Mouse (Mus musculus) kidney, embryonic 16.5 days (tissue): Measurements from ENCODE around the gene Tmem114. TPM values are rescaled to one million over a fixed set of nuclear protein-coding genes. Genes with fewer than 3 reads are reported as not detected.
A peak's percentile ranks its signal among the peaks of the same experiment; 100 is the strongest.

ENCODE experiments used
- ATAC-seq: fragments of 200-750 bp; cut with Nextera tagmentation; 2 replicates; pipeline ENCODE4 v1.8.0; 2017; ENCODE audit warnings: moderate TSS enrichment; ENCODE audit not compliant: low FRiP score, low TSS enrichment
- H3K27ac ChIP-seq: fragments of 300-500 bp; sonication (generic); 2 replicates; pipeline ENCODE4 v1.5.1; 2014; ENCODE audit warnings: low read length
- H3K27me3 ChIP-seq: fragments of 300-500 bp; sonication (generic); 2 replicates; pipeline ENCODE4 v1.6.1; 2014; ENCODE audit warnings: low read length, control low read depth, mixed read lengths; ENCODE audit not compliant: insufficient read depth
- H3K36me3 ChIP-seq: fragments of 300-500 bp; sonication (generic); 2 replicates; pipeline ENCODE4 v1.6.1; 2014; ENCODE audit warnings: low read length, control low read depth, mixed read lengths; ENCODE audit not compliant: insufficient read depth
- H3K4me1 ChIP-seq: fragments of 300-500 bp; sonication (generic); 2 replicates; pipeline ENCODE4 v1.6.1; 2014; ENCODE audit warnings: low read length, control low read depth, mixed read lengths; ENCODE audit not compliant: insufficient read depth
- H3K4me2 ChIP-seq: fragments of 300-500 bp; sonication (generic); replicated peaks from 2 replicates; pipeline ENCODE4 v1.6.1; 2014; ENCODE audit warnings: low read depth, low read length
- H3K4me3 ChIP-seq: fragments of 300-500 bp; sonication (generic); 2 replicates; pipeline ENCODE4 v1.5.1; 2014; ENCODE audit warnings: mild to moderate bottlenecking, low read length
- H3K9ac ChIP-seq: fragments of 300-500 bp; sonication (generic); replicated peaks from 2 replicates; pipeline ENCODE4 v1.6.1; 2014; ENCODE audit warnings: low read length
- H3K9me3 ChIP-seq: fragments of 300-500 bp; sonication (generic); 2 replicates; pipeline ENCODE4 v1.6.1; 2016; ENCODE audit warnings: low read length, control low read depth
- WGBS: fragments of 180-500 bp; shearing (Covaris S2); extraction: QIAGEN DNeasy Blood & Tissue Kit; methylation state at CpG from one replicate; pipeline ENCODE4 v1.1.7; 2014; 5-methylcytosine and 5-hydroxymethylcytosine counted together
- polyA plus RNA-seq: library from polyadenylated mRNA; unstranded; fragments of >200 nt; fragmentation: Nextera tagmentation; extraction: Ambion mirVana; gene quantifications from 2 replicates; pipeline ENCODE4 v1.2.1, GENCODE M21; 2015

Gene Tmem114
- polyA plus RNA-seq, 1 experiment from 2014 or later = 0.11 TPM

DNA sequence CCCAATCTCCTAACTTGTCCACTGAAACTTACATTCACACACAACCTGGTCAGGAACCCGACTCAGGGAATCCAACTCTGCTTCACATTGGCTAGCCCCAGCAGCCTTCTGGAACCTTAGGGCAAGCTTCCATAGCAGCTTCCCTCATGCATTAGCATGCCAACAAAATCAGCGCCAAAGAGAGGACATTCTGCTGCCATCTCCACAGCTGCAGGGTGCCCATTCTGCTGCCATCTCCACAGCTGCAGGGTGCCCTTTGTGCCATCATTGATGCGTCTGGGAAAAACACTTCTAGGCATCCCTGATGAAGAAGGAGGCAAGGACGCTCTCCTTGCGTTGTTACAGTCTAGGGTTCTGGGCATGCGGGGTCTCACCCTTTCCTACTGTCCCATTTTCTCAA is 38.5 kb downstream of the Tmem114 start:
- 0 out of 2 replicates have a peak, but pooled peaks cover 2% of the 10 kb centered on the region for H3K9me3 ChIP-seq
- no peak overlapping the region for H3K9ac ChIP-seq
- no peak overlapping the region for H3K27ac ChIP-seq
- H3K4me1 ChIP-seq = no peaks in the 10 kb centered on the region
- no peaks in the 10 kb centered on the region for H3K36me3 ChIP-seq
- H3K4me3 ChIP-seq = no peak overlapping the region
- H3K27me3 ChIP-seq = no peaks in the 10 kb centered on the region
- no peak for ATAC-seq
- 80% methylated on average over 6 of the region's 6 CpGs for WGBS
- no peak overlapping the region for H3K4me2 ChIP-seq

DNA sequence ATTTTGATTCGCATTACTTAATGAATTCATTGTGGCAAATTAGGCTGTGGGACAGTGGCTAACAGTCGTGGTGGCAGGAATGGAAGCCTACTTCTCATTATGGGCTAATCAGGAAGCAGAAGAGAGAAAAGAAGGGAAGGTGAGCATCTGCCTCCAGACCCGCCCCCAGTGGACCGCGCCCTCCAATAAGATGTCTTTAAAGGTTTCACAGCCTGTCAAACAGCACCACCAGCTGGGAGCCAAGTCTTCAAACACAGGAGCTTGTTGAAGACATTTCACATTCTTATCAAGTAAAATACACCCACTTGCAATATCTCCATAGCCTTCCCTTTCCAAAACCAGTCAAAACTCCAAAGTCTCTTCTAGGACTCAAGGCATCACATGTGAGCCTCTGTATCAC is 39.3 kb downstream of the Tmem114 start:
- H3K36me3 ChIP-seq = no peaks in the 10 kb centered on the region

DNA sequence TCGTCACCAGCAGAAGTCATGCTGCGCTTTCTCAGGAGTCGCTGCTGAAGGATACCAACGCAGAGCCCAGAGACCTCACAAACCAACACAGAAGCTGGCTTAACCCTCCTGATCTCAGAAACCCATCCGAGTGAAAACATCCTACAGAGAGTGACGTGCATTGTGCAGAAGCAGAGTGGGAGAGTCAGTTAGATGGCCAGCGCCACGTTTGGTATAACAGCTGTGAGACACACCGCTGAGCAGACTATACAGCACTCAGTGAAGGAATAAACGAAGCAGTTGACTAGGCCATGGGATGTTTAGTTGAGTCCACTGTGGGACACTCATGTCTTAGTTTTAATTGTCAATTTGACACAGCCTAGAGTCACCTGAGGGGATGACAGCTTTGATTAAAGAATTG is 40.2 kb downstream of the Tmem114 start:
- H3K4me1 ChIP-seq = no peaks in the 10 kb centered on the region
- H3K27me3 ChIP-seq = no peaks in the 10 kb centered on the region
- H3K4me2 ChIP-seq = no peak overlapping the region
- no peak overlapping the region for H3K27ac ChIP-seq
- 61% methylated on average over 10 of the region's 10 CpGs for WGBS
- H3K9me3 ChIP-seq = 0 out of 2 replicates have a peak, but pooled peaks cover 2% of the 10 kb centered on the region
- H3K36me3 ChIP-seq = no peaks in the 10 kb centered on the region
- H3K9ac ChIP-seq = no peak overlapping the region
- no peak overlapping the region for H3K4me3 ChIP-seq
- ATAC-seq = 0 out of 2 replicates have a peak, but pooled peaks have one; percentile 27

More for the DNA sequence above, 39.3 kb downstream of the Tmem114 start:
- Histone ChIP-seq H3K9ac (no peak overlapping the region), H3K9me3 (0 out of 2 replicates have a peak, but pooled peaks cover 2% of the 10 kb centered on the region), H3K4me2 (no peak overlapping the region), H3K4me1 (no peaks in the 10 kb centered on the region), H3K27me3 (no peaks in the 10 kb centered on the region), H3K27ac (no peak overlapping the region), H3K4me3 (no peak overlapping the region)
- ATAC-seq = no peak
- 59% methylated on average over 5 of the region's 5 CpGs for WGBS

DNA sequence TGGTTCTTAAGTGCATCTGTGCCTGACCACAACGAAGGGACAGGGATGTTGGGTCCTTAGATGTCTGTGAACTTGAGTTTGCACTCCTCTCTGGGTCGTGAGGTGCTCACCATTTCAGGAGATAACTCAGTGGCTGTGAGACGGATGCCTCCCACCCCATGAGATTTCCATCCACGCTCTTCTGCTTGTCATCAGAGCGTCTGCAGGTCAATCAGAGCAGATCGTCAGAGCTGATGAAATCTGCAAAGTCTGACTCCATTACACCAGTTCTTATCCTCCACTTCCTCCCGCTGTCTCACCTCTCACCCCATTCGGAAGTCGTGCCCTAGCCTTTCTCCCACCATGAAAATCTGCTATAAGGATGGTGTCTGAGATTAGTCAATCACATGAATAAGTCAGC is 41.5 kb downstream of the Tmem114 start:
- Histone ChIP-seq H3K4me2 (no peak overlapping the region), H3K27me3 (no peaks in the 10 kb centered on the region), H3K9ac (no peak overlapping the region), H3K27ac (no peak overlapping the region), H3K4me3 (no peak overlapping the region), H3K9me3 (0 out of 2 replicates have a peak, but pooled peaks cover under 1% of the 10 kb centered on the region), H3K36me3 (no peaks in the 10 kb centered on the region), H3K4me1 (no peaks in the 10 kb centered on the region)
- WGBS = 80% methylated on average over 9 of the region's 9 CpGs
- no peak for ATAC-seq

DNA sequence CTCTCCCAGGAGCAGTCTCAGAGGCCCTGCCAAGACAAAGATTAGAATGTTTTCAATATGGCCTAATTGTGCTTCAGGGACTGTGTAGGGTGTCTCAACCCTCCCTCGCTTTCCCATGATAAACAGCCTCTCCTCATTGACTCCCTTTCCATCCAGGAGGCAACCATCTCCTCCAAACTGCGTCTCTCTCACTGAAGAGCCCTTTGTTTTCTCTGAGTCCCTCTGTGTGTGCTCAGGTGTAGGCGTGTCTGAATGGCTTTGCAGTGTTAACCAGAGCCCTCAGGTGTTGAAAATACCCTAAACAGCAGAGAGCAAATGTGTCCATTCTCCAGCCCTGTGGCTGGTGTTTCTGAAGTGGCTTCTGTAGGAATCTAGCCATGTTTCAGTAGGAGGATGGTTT is 61.9 kb downstream of the Tmem114 start:
- Histone ChIP-seq H3K27me3 (no peaks in the 10 kb centered on the region), H3K4me2 (no peak overlapping the region), H3K9ac (no peak overlapping the region), H3K9me3 (no peaks in the 10 kb centered on the region), H3K4me3 (no peak overlapping the region), H3K27ac (no peak overlapping the region), H3K4me1 (no peaks in the 10 kb centered on the region), H3K36me3 (no peaks in the 10 kb centered on the region)
- no peak for ATAC-seq
- WGBS = 63% methylated on average over 3 of the region's 3 CpGs

Other genes starting within 250 kb of the Tmem114 start
- gene Mettl22, start 45.7 kb upstream of the Tmem114 start, polyA plus RNA-seq = 20.4 and 20.5 TPM in 2 replicates
- gene Abat, start 88.3 kb upstream of the Tmem114 start, polyA plus RNA-seq = 46.7 and 48.5 TPM in 2 replicates
- 61.2 and 63.3 TPM in 2 replicates for gene Pmm2, start 212.5 kb upstream of the Tmem114 start, polyA plus RNA-seq
- gene Tmem186, start 212.6 kb upstream of the Tmem114 start, polyA plus RNA-seq = 22.5 and 25.3 TPM in 2 replicates
- gene Carhsp1, start 247.0 kb upstream of the Tmem114 start, polyA plus RNA-seq = 86.0 and 86.9 TPM in 2 replicates